Mouse (Mus musculus) midbrain, embryonic 12.5 days (tissue): ENCODE results near the gene Mrpl9. TPM values are rescaled to one million over a fixed set of nuclear protein-coding genes. Genes with fewer than 3 reads are reported as not detected.

ENCODE experiments used
- ATAC-seq: fragments of 200-750 bp; cut with Nextera tagmentation; 2 replicates; pipeline ENCODE4 v1.8.0; 2017; ENCODE audit warnings: low read depth, moderate TSS enrichment, moderate library complexity; ENCODE audit not compliant: low FRiP score
- H3K27ac ChIP-seq: fragments of 300-500 bp; sonication (generic); replicated peaks from 2 replicates; pipeline ENCODE4 v1.5.1; 2016; ENCODE audit warnings: mild to moderate bottlenecking
- H3K27me3 ChIP-seq: fragments of 300-500 bp; sonication (generic); 2 replicates; pipeline ENCODE4 v1.6.1; 2016; ENCODE audit warnings: mild to moderate bottlenecking
- H3K36me3 ChIP-seq: fragments of 300-500 bp; sonication (generic); 2 replicates; pipeline ENCODE4 v1.6.1; 2016
- H3K4me1 ChIP-seq: fragments of 300-500 bp; sonication (generic); 2 replicates; pipeline ENCODE4 v1.6.1; 2016
- H3K4me2 ChIP-seq: fragments of 300-500 bp; sonication (generic); replicated peaks from 2 replicates; pipeline ENCODE4 v1.6.1; 2016; ENCODE audit warnings: mild to moderate bottlenecking, moderate library complexity
- H3K4me3 ChIP-seq: fragments of 300-500 bp; sonication (generic); 2 replicates; pipeline ENCODE4 v1.5.1; 2016; ENCODE audit warnings: mild to moderate bottlenecking
- H3K9ac ChIP-seq: fragments of 300-500 bp; sonication (generic); replicated peaks from 2 replicates; pipeline ENCODE4 v1.6.1; 2016; ENCODE audit warnings: mild to moderate bottlenecking, moderate library complexity
- H3K9me3 ChIP-seq: fragments of 300-500 bp; sonication (generic); 2 replicates; pipeline ENCODE4 v1.6.1; 2016; ENCODE audit warnings: mild to moderate bottlenecking
- WGBS: fragments of 180-500 bp; shearing (Covaris S2); methylation state at CpG from one replicate; pipeline ENCODE4 v1.1.7; 2016; 5-methylcytosine and 5-hydroxymethylcytosine counted together
- polyA plus RNA-seq: library from polyadenylated mRNA; unstranded; fragments of >200 nt; fragmentation: Nextera tagmentation; extraction: Ambion mirVana; gene quantifications from 2 replicates; pipeline ENCODE4 v1.2.1, GENCODE M21; 2016

Gene Mrpl9
- polyA plus RNA-seq, 1 experiment from 2014 or later: 64.9 TPM

DNA sequence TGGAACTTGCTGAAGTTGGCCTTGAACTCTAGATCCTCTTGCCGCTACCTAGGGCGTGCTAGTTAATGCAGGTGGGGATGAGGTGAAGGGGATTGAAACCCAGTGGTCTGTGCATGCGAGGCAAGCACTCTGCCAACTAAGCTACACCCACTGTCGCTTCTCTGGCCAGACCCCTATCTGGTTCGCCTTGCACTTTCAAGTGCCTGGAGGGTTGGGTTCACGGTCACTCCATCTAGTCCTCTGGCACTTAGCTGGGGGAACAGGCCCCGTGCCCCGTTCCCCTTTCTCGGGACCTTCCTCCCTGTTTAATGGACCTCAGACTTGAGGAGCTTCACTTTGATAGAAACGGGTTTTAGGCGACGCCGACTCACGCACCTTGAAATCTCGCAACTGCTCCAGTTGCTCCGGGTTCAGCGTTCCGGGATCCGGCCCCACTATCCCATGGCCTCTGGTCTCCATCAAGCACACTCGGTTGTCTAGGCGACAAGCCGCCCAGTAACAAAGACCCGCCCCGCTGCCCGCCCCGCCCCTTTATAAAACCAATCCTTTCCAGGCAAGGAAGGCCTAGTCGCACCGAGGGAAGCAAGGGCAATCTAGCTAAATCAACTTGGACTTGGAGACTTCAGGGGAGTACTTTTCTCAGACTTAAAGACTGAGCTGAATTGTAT is 29.5 kb downstream of the Mrpl9 start:
- Histone ChIP-seq H3K4me2 (peak overlapping the region; percentile 54), H3K36me3 (no peaks in the 10 kb centered on the region), H3K27me3 (no peaks in the 10 kb centered on the region), H3K9ac (no peak overlapping the region; the same call in 1 of the 2 replicates), H3K4me3 (peak overlapping the region; percentile 36), H3K9me3 (no peaks in the 10 kb centered on the region), H3K27ac (0 out of 2 replicates have a peak overlapping the region, but pooled peaks have one; percentile 6), H3K4me1 (peaks cover 40% of the 10 kb centered on the region)
- 8% methylated on average over 28 of the region's 28 CpGs for WGBS
- ATAC-seq: peak; percentile 79

DNA sequence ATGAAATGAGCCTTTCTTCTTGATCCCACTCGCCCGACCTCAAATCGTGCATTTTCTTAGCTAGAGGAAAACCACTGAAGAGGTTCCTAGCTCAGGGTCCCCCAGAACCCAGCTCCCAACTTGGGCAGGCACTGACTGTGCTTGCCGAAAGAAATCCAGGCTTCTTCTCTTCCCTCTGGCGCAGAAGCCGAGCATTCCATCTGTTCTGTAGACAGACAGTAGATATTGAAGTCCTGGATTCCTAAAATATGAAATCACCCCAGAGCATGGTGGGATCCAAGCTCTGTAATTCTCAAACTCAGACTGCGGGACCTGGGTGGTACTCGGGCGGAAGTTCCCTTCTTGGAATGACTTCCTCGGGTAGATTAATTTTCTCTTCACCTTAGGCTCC is 30.0 kb downstream of the Mrpl9 start:
- Histone ChIP-seq H3K27ac (0 out of 2 replicates have a peak overlapping the region, but pooled peaks have one; percentile 6), H3K4me2 (peak overlapping the region; percentile 54), H3K4me3 (no peak overlapping the region), H3K4me1 (peaks cover 44% of the 10 kb centered on the region), H3K27me3 (no peaks in the 10 kb centered on the region), H3K36me3 (no peaks in the 10 kb centered on the region), H3K9ac (no peak overlapping the region), H3K9me3 (no peaks in the 10 kb centered on the region)
- WGBS: 47% methylated on average over 10 of the region's 10 CpGs
- no peak for ATAC-seq

DNA sequence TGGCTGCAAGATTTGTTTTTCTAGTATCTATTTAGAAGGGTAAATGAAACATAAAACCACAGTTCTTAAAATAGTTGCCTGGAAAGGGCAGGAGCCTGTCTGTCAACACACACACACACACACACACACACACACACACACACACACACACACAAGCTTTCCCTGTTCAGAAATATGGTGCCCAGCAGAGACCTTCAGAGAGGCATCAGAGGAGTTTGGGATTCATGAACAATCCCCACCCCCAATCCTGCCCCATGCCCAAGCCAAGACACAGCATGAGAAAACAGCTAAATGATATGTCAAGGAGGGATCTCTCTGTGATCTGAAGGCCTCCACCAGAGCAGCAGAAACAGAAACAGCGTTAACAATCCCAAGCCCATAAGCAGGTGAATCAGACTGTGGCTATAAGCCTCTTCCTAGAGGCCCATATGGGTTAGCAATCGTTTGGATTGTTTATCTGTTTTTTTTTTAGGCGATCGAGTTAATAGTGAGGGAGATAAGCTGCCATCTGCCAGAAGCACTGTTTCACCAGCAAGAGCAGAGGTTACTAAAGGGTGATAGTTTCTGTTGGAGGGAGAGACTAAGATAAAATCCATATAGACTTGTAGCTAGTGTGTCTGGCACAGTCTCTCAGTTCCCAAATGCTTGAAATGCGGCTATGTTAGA is 30.6 kb downstream of the Mrpl9 start:
- H3K36me3 ChIP-seq: no peaks in the 10 kb centered on the region
- no peak overlapping the region for H3K4me2 ChIP-seq
- H3K4me3 ChIP-seq: no peak overlapping the region
- no peak for ATAC-seq
- H3K9me3 ChIP-seq: no peaks in the 10 kb centered on the region
- peaks cover 46% of the 10 kb centered on the region for H3K4me1 ChIP-seq
- WGBS: 75% methylated on average over 5 of the region's 5 CpGs
- H3K9ac ChIP-seq: no peak overlapping the region
- H3K27me3 ChIP-seq: 0 out of 2 replicates have a peak, but pooled peaks cover 2% of the 10 kb centered on the region
- no peak overlapping the region for H3K27ac ChIP-seq

DNA sequence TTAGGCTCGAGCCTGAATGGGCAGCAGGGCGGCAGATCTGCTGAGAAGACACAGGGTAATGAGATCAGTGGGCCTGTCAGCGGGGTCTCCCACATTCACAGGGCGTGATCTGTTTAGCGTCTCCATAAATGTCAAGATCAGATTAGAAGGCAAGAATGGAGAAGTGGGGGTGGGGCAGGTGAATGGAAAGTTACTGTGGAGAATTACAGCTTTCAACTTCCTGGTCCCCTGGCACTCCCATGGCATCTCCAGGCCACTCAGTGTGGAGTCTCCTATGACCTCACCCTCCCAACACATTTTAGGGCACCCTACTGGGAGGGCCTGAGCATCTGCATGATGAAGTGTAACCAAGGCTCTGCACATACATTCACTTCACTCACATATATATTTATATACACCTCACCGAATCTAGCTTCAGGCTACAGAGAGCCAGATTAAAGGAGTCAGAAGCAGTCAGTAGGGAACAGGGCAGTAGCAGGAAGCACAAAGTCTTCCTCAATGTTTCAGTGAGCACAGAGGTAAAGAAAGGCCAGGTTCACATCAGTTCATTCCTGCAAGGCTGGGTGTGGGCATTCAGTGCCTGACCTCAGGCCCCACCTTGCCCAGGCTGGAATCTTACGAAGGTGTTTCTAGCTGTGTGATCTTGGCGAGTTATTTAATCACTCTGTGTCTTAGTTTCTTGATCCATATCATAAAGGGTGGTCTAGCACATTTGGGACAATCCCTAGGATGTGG is 33.4 kb downstream of the Mrpl9 start:
- H3K27ac ChIP-seq: peak overlapping the region; percentile 32; the same call in 1 of the 2 replicates

DNA sequence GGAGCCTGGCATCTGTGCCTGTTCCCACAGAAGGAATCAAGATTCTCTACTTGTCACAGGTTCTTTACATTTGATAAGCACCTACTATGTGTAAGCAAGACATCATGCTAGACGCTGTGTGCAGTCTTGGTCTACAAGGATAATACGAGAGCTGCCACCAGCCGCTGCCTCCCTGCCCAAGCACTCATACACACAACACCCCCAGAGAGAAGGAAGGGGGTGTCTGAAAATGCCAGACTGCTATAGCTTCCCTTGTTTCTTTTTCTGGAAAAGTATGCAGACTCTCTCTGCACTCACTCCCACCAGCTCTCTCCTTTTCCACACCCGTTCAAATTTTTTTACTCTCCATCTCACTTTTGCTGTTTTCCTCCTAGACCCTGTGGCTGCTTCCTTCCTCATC is 34.3 kb downstream of the Mrpl9 start:
- peak overlapping the region; percentile 93 for H3K27ac ChIP-seq
- no peak; the same call in 1 of the 2 replicates for ATAC-seq
- peak overlapping the region; percentile 77 for H3K4me2 ChIP-seq
- H3K27me3 ChIP-seq: 0 out of 2 replicates have a peak, but pooled peaks cover 4% of the 10 kb centered on the region
- peak overlapping the region; percentile 79 for H3K9ac ChIP-seq
- H3K9me3 ChIP-seq: no peaks in the 10 kb centered on the region
- H3K4me1 ChIP-seq: peaks cover 67% of the 10 kb centered on the region
- whole genome bisulfite sequencing: 29% methylated on average over 4 of the region's 4 CpGs
- peaks cover 18% of the 10 kb centered on the region for H3K36me3 ChIP-seq
- peak overlapping the region; percentile 67 for H3K4me3 ChIP-seq

More for the DNA sequence above, 33.4 kb downstream of the Mrpl9 start:
- Histone ChIP-seq H3K27me3 (0 out of 2 replicates have a peak, but pooled peaks cover 4% of the 10 kb centered on the region), H3K36me3 (peaks cover 9% of the 10 kb centered on the region), H3K9me3 (no peaks in the 10 kb centered on the region), H3K4me2 (no peak overlapping the region), H3K4me1 (peaks cover 62% of the 10 kb centered on the region), H3K9ac (no peak overlapping the region), H3K4me3 (no peak overlapping the region)
- WGBS: 56% methylated on average over 8 of the region's 8 CpGs
- ATAC-seq: no peak

DNA sequence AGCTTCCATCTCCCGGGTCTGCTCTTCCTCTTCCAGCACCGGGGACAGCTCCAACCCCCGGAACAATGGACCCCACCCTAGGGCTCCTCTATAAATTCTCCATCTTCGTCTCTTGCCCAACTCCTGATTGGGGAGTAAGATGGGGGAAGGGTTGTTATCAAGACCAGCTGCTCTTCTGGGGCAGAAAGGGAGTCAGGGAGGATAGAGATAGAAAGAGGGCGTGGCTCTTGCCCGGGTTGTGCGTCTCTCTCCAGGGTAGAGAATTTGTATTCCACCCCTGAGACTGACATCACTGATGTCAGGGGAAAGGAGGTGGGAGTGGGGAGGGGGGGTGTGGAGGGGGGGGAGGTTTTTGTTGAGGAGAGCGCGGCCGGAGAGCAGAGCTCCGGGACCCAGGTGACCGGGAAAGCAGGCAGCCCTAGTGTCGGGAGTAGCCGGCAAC is 34.9 kb downstream of the Mrpl9 start, which contains the start of gene Celf3:
Celf3 (plus strand) TSS at position 315 of the 442 bp plus-strand sequence.
- H3K36me3 ChIP-seq: peaks cover 21% of the 10 kb centered on the region
- H3K27me3 ChIP-seq: 0 out of 2 replicates have a peak, but pooled peaks cover 4% of the 10 kb centered on the region
- H3K9ac ChIP-seq: peak within 1 kb of the TSS; percentile 79
- ATAC-seq: peak; percentile 91
- H3K9me3 ChIP-seq: no peaks in the 10 kb centered on the region
- under 1% methylated on average over 14 of the region's 14 CpGs for WGBS
- peaks cover 67% of the 10 kb centered on the region for H3K4me1 ChIP-seq
- H3K4me3 ChIP-seq: peak within 1 kb of the TSS; percentile 67
- H3K4me2 ChIP-seq: peak within 1 kb of the TSS; percentile 77
- peak within 1 kb of the TSS; percentile 93 for H3K27ac ChIP-seq

DNA sequence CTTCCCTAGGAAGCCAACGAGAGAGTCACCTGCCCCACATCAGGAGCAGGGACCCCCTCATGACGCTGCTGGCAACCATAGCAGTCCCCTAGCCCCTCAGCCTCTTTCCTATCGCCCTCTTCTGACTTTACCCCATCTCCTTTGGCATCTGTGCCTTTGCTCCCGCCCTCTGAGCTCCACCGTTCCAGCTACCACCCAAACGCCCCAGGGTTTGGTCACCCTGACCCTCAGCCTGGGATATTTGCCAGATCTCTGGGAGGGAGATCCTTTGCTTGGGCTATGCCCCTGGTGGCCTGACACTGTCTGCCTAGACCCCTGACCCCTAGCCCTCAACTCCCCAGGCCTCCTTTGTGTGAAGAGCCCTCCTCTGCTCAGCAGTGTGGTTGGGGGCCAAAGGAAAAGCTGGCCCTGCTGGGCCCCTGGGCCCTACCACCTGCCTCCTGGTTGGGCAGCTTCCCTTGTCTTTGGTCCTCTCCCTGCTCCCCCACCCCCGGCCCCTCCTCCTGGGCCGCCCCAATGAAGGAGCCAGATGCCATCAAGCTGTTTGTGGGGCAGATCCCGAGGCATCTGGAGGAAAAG is 35.6 kb downstream of the Mrpl9 start:
- WGBS: 0% methylated on average over 8 of the region's 9 CpGs
- ATAC-seq: peak; percentile 4
- Histone ChIP-seq H3K4me3 (peak overlapping the region; percentile 67), H3K27ac (peak overlapping the region; percentile 93), H3K9me3 (no peaks in the 10 kb centered on the region), H3K36me3 (peaks cover 21% of the 10 kb centered on the region), H3K27me3 (0 out of 2 replicates have a peak, but pooled peaks cover 4% of the 10 kb centered on the region), H3K9ac (peak overlapping the region; percentile 79), H3K4me1 (peaks cover 69% of the 10 kb centered on the region), H3K4me2 (peak overlapping the region; percentile 77)

DNA sequence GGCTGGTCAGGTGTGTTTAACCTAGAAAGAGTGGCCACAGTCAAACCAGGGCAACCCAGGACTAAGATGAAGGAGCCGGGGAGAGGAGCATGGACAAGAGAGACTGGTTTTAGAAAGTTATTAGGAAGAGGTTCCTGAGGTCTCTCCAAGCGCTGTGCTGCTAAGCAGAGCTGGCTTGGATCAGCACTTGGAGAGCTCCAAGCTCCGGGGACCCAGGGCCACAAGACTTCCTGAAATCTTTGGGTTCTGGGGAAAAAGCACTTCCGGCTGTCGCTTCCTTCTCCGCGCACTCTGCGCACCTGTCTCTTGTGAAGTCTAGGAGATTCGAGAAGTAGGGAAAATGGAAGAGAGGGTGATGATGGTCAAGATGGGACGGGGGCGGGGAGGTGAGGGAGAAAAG is 36.4 kb downstream of the Mrpl9 start:
- Histone ChIP-seq H3K4me2 (peak overlapping the region; percentile 77), H3K4me3 (peak overlapping the region; percentile 67), H3K27me3 (0 out of 2 replicates have a peak, but pooled peaks cover 4% of the 10 kb centered on the region), H3K9me3 (no peaks in the 10 kb centered on the region), H3K9ac (peak overlapping the region; percentile 79), H3K36me3 (peaks cover 21% of the 10 kb centered on the region), H3K4me1 (peaks cover 76% of the 10 kb centered on the region), H3K27ac (peak overlapping the region; percentile 93; the same call in 1 of the 2 replicates)
- 12% methylated on average over 11 of the region's 11 CpGs for WGBS
- no peak for ATAC-seq

DNA sequence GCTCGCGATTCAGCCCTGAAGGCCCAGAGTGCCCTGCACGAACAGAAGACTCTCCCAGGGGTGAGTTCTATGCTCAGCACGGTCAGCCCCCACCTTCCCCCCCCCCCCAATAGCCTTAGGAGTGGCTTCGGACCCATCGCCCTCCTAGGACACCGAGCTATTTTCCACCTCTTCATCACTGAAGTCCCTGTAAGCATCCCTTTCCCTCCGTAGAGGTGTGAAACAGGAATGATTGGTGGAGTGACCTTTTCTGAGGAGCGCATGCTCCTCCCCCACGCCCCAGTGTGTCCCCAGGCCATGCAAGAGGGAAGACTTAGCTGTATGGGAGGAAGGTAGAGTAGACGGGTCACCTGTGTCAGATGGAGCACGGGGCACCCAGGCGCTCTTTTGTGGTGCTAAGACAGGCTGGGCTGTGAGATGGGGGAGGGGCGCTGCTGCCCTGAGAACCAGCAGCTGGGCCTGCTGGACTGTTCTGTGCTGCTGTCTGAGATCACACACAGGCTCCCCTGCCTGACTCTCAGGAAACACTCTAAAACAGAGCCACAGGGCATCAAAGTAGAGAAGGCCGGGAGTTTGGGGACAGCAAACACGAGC is 37.3 kb downstream of the Mrpl9 start, which contains the start of gene Riiad1:
Riiad1 (minus strand) TSS at position 51 of the 594 bp plus-strand sequence.
- H3K27me3 ChIP-seq: 0 out of 2 replicates have a peak, but pooled peaks cover 4% of the 10 kb centered on the region
- WGBS: 10% methylated on average over 16 of the region's 16 CpGs
- H3K27ac ChIP-seq: peak within 1 kb of the TSS; percentile 93
- H3K4me2 ChIP-seq: peak within 1 kb of the TSS; percentile 77
- peaks cover 84% of the 10 kb centered on the region for H3K4me1 ChIP-seq
- H3K9ac ChIP-seq: peak within 1 kb of the TSS; percentile 79
- H3K36me3 ChIP-seq: peaks cover 23% of the 10 kb centered on the region
- H3K9me3 ChIP-seq: no peaks in the 10 kb centered on the region
- no peak for ATAC-seq
- peak within 1 kb of the TSS; percentile 67 for H3K4me3 ChIP-seq

DNA sequence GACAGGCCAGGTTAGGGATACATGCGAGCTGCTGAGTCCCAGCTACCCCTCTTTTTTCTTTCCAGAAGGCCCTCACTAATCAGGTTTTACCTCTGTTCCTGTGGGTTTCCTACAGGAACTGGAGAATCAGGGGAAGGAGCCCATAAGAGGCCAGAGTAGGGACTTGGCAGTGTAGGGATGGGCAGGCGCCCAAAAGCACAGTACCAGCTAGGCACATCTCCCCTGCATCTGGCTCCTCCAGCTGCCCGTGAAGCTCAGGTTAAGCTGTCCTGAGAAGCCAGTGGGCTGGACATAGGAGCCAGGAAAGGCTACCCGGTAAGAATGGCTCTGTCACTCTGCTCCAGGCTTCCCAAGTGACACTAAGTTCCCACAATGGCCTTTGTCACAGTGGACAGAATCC is 38.3 kb downstream of the Mrpl9 start:
- Histone ChIP-seq H3K27me3 (0 out of 2 replicates have a peak, but pooled peaks cover 4% of the 10 kb centered on the region), H3K27ac (peak overlapping the region; percentile 92), H3K9ac (peak overlapping the region; percentile 79), H3K4me3 (peak overlapping the region; percentile 67; the same call in 1 of the 2 replicates), H3K36me3 (peaks cover 28% of the 10 kb centered on the region), H3K9me3 (no peaks in the 10 kb centered on the region), H3K4me1 (peaks cover 87% of the 10 kb centered on the region), H3K4me2 (peak overlapping the region; percentile 77)
- WGBS: 69% methylated on average over 4 of the region's 4 CpGs
- no peak for ATAC-seq
